Mouse (Mus musculus): ENCODE results near the gene Dennd2a.

- TF ChIP-seq CTCF (IDR thresholded peaks at IDR 0.05; ENCODE audit: low read depth) (no peak), EP300 (optimal IDR thresholded peaks at IDR 0.05) (no peak)
Measured at GRCm38 (mm10) chr6:39455339-39456160, 102.1 kb downstream of the Dennd2a start.
